Mouse (Mus musculus) urinary bladder, postnatal 36 days (tissue): ENCODE measurements around the gene Tssk3.
"Not testable (repeated sequence)": the region's sequence is repeated elsewhere in the genome, so short reads cannot be mapped to it uniquely, and the experiment has no call there.

Source experiments
- DNase-seq, 2 experiments: peaks; one replicate each; pipeline ENCODE4 v3.0.0; 2022; ENCODE audit warnings: low spot score in 2 of 2, mixed read lengths in 1 of 2

Tssk3 gene

GRCm38 (mm10) chr4:129500607-129501566 lies 10.1 kb upstream of the Tssk3 start:
- peak; percentile 89 to 91 for DNase-seq

- no peak for DNase-seq
Observed at GRCm38 (mm10) chr4:129500017-129500416, 9.2 kb upstream of the Tssk3 start.

GRCm38 (mm10) chr4:129498941-129499340 lies 8.1 kb upstream of the Tssk3 start:
- no peak for DNase-seq

- no peak for DNase-seq
Observed at GRCm38 (mm10) chr4:129496631-129497030, 5.8 kb upstream of the Tssk3 start.

GRCm38 (mm10) chr4:129495672-129496562 lies 5.1 kb upstream of the Tssk3 start:
- DNase-seq: no peak

GRCm38 (mm10) chr4:129494681-129495080 lies 3.9 kb upstream of the Tssk3 start:
- DNase-seq: no peak

- DNase-seq: peak; percentile 34 to 39
Observed at GRCm38 (mm10) chr4:129481090-129481489, 9.7 kb downstream of the Tssk3 start.

GRCm38 (mm10) chr4:129479863-129480262 lies 11.0 kb downstream of the Tssk3 start:
- DNase-seq: no peak

GRCm38 (mm10) chr4:129476047-129476446 lies 14.8 kb downstream of the Tssk3 start:
- no peak for DNase-seq

- no peak for DNase-seq
Observed at GRCm38 (mm10) chr4:129464286-129464815, 26.5 kb downstream of the Tssk3 start.

GRCm38 (mm10) chr4:129463097-129464059 lies 27.4 kb downstream of the Tssk3 start:
- no peak for DNase-seq

GRCm38 (mm10) chr4:129462118-129462517 lies 28.7 kb downstream of the Tssk3 start:
- no peak for DNase-seq

GRCm38 (mm10) chr4:129461183-129461960 lies 29.4 kb downstream of the Tssk3 start, which contains the start of gene Bsdc1:
Bsdc1 (plus strand) TSS chr4:129461581.
- peak; percentile 99 to 100 for DNase-seq

GRCm38 (mm10) chr4:129460827-129461182 lies 30.0 kb downstream of the Tssk3 start:
- DNase-seq: no peak

- no peak for DNase-seq
Observed at GRCm38 (mm10) chr4:129459726-129460125, 31.1 kb downstream of the Tssk3 start.

GRCm38 (mm10) chr4:129457311-129457710 lies 33.5 kb downstream of the Tssk3 start:
- DNase-seq: not testable (repeated sequence)

- no peak for DNase-seq
Observed at GRCm38 (mm10) chr4:129456126-129456525, 34.7 kb downstream of the Tssk3 start.

GRCm38 (mm10) chr4:129455265-129455664 lies 35.6 kb downstream of the Tssk3 start:
- peak; percentile 30 to 50 for DNase-seq

- no peak for DNase-seq
Observed at GRCm38 (mm10) chr4:129451471-129452169, 39.2 kb downstream of the Tssk3 start.
